Mouse (Mus musculus): ENCODE results near the gene Kcnk10. TPM values are rescaled to one million over a fixed set of nuclear protein-coding genes. Genes with fewer than 3 reads are reported as not detected.

The Kcnk10 gene
- total and polyA plus RNA-seq, 2 experiments from 2014 or later: 37.4 to 56.6 TPM

- H3K4me2 ChIP-seq (ENCODE audit: low read depth, low read length, poor library complexity, severe bottlenecking): no peak overlapping the region
- 66% methylated on average over 9 of the region's 9 CpGs for WGBS
- no peak for ATAC-seq (ENCODE audit: low FRiP score)
- H3K36me3 ChIP-seq (ENCODE audit: insufficient read depth, low read length): no peaks in the 10 kb centered on the region
- no peak for DNase-seq (ENCODE audit: low spot score)
- no peak overlapping the region for H3K9ac ChIP-seq (replicated peaks; ENCODE audit: low read length, poor library complexity, severe bottlenecking)
- no peak overlapping the region for H3K4me3 ChIP-seq (ENCODE audit: low read depth, low read length)
- H3K4me1 ChIP-seq (ENCODE audit: insufficient read depth, low read length): no peaks in the 10 kb centered on the region; the same call in 1 of the 2 replicates
- no peak overlapping the region for H3K27ac ChIP-seq (ENCODE audit: low read depth, low read length)
- H3K9me3 ChIP-seq (ENCODE audit: low read length): no peaks in the 10 kb centered on the region
- no peaks in the 10 kb centered on the region for H3K27me3 ChIP-seq (ENCODE audit: insufficient read depth, low read length)
- TF ChIP-seq CTCF (IDR thresholded peaks at IDR 0.05): no peak
Observed at GRCm38 (mm10) chr12:98535494-98535901, 42.6 kb downstream of the Kcnk10 start.

- H3K4me1 ChIP-seq (ENCODE audit: insufficient read depth, low read length): peaks cover 3% of the 10 kb centered on the region; the same call in 1 of the 2 replicates
- DNase-seq (ENCODE audit: low spot score) (no peak), ATAC-seq (ENCODE audit: low FRiP score) (no peak)
- no peak overlapping the region for H3K9ac ChIP-seq (replicated peaks; ENCODE audit: low read length, poor library complexity, severe bottlenecking)
- WGBS: 95% methylated on average over 8 of the region's 8 CpGs
- H3K9me3 ChIP-seq (ENCODE audit: low read length): no peaks in the 10 kb centered on the region
- no peaks in the 10 kb centered on the region for H3K36me3 ChIP-seq (ENCODE audit: insufficient read depth, low read length)
- H3K27me3 ChIP-seq (ENCODE audit: insufficient read depth, low read length): no peaks in the 10 kb centered on the region
- H3K4me3 ChIP-seq (ENCODE audit: low read depth, low read length): no peak overlapping the region
- H3K4me2 ChIP-seq (ENCODE audit: low read depth, low read length, poor library complexity, severe bottlenecking): no peak overlapping the region
- TF ChIP-seq CTCF (IDR thresholded peaks at IDR 0.05): no peak
- H3K27ac ChIP-seq (ENCODE audit: low read depth, low read length): no peak overlapping the region
Observed at GRCm38 (mm10) chr12:98528635-98529034, 49.5 kb downstream of the Kcnk10 start.

- no peak for ATAC-seq (ENCODE audit: low FRiP score)
- no peaks in the 10 kb centered on the region for H3K27me3 ChIP-seq (ENCODE audit: insufficient read depth, low read length)
- DNase-seq (ENCODE audit: low spot score): no peak
- no peaks in the 10 kb centered on the region for H3K36me3 ChIP-seq (ENCODE audit: insufficient read depth, low read length)
- no peak overlapping the region for H3K9ac ChIP-seq (replicated peaks; ENCODE audit: low read length, poor library complexity, severe bottlenecking)
- no peak for TF ChIP-seq CTCF (IDR thresholded peaks at IDR 0.05)
- no peak overlapping the region for H3K27ac ChIP-seq (ENCODE audit: low read depth, low read length)
- 88% methylated on average over 8 of the region's 8 CpGs for WGBS
- H3K4me2 ChIP-seq (ENCODE audit: low read depth, low read length, poor library complexity, severe bottlenecking): no peak overlapping the region
- no peak overlapping the region for H3K4me3 ChIP-seq (ENCODE audit: low read depth, low read length)
- no peaks in the 10 kb centered on the region for H3K9me3 ChIP-seq (ENCODE audit: low read length)
- H3K4me1 ChIP-seq (ENCODE audit: insufficient read depth, low read length): peaks cover 4% of the 10 kb centered on the region; the same call in 1 of the 2 replicates
Observed at GRCm38 (mm10) chr12:98525361-98525760, 52.7 kb downstream of the Kcnk10 start.

GRCm38 (mm10) chr12:98524331-98525311, 53.5 kb downstream of the Kcnk10 start:
- no peak; the same call in 1 of the 2 replicates for TF ChIP-seq CTCF (IDR thresholded peaks at IDR 0.05)
- Histone ChIP-seq H3K4me2 (ENCODE audit: low read depth, low read length, poor library complexity, severe bottlenecking) (no peak overlapping the region), H3K9ac (replicated peaks; ENCODE audit: low read length, poor library complexity, severe bottlenecking) (no peak overlapping the region), H3K9me3 (ENCODE audit: low read length) (no peaks in the 10 kb centered on the region), H3K4me1 (ENCODE audit: insufficient read depth, low read length) (peaks cover 4% of the 10 kb centered on the region; the same call in 1 of the 2 replicates), H3K27ac (ENCODE audit: low read depth, low read length) (no peak overlapping the region; the same call in none of the 2 replicates), H3K27me3 (ENCODE audit: insufficient read depth, low read length) (no peaks in the 10 kb centered on the region), H3K36me3 (ENCODE audit: insufficient read depth, low read length) (no peaks in the 10 kb centered on the region), H3K4me3 (ENCODE audit: low read depth, low read length) (no peak overlapping the region)
- no peak for ATAC-seq (ENCODE audit: low FRiP score)
- 59% methylated on average over 13 of the region's 13 CpGs for WGBS
- peak; percentile 26 for DNase-seq (ENCODE audit: low spot score)

- Histone ChIP-seq H3K27ac (ENCODE audit: low read depth, low read length) (no peak overlapping the region), H3K9me3 (ENCODE audit: low read length) (no peaks in the 10 kb centered on the region), H3K36me3 (ENCODE audit: insufficient read depth, low read length) (peaks cover 4% of the 10 kb centered on the region; the same call in 1 of the 2 replicates), H3K27me3 (ENCODE audit: insufficient read depth, low read length) (no peaks in the 10 kb centered on the region), H3K4me2 (ENCODE audit: low read depth, low read length, poor library complexity, severe bottlenecking) (no peak overlapping the region), H3K4me3 (ENCODE audit: low read depth, low read length) (no peak overlapping the region), H3K4me1 (ENCODE audit: insufficient read depth, low read length) (peaks cover 4% of the 10 kb centered on the region; the same call in 1 of the 2 replicates), H3K9ac (replicated peaks; ENCODE audit: low read length, poor library complexity, severe bottlenecking) (no peak overlapping the region)
- TF ChIP-seq CTCF (IDR thresholded peaks at IDR 0.05): no peak
- 88% methylated on average over 4 of the region's 4 CpGs for WGBS
- no peak for DNase-seq (ENCODE audit: low spot score)
- no peak for ATAC-seq (ENCODE audit: low FRiP score)
Observed at GRCm38 (mm10) chr12:98521311-98521710, 56.8 kb downstream of the Kcnk10 start.

- Histone ChIP-seq H3K9ac (replicated peaks; ENCODE audit: low read length, poor library complexity, severe bottlenecking) (no peak overlapping the region), H3K27ac (ENCODE audit: low read depth, low read length) (no peak overlapping the region), H3K9me3 (ENCODE audit: low read length) (no peaks in the 10 kb centered on the region), H3K4me3 (ENCODE audit: low read depth, low read length) (no peak overlapping the region), H3K27me3 (ENCODE audit: insufficient read depth, low read length) (no peaks in the 10 kb centered on the region), H3K4me2 (ENCODE audit: low read depth, low read length, poor library complexity, severe bottlenecking) (no peak overlapping the region), H3K36me3 (ENCODE audit: insufficient read depth, low read length) (peaks cover 4% of the 10 kb centered on the region; the same call in 1 of the 2 replicates), H3K4me1 (ENCODE audit: insufficient read depth, low read length) (peaks cover 4% of the 10 kb centered on the region; the same call in 1 of the 2 replicates)
- DNase-seq (ENCODE audit: low spot score): no peak
- no peak for ATAC-seq (ENCODE audit: low FRiP score)
- 39% methylated on average over 4 of the region's 4 CpGs for WGBS
- no peak for TF ChIP-seq CTCF (IDR thresholded peaks at IDR 0.05)
Observed at GRCm38 (mm10) chr12:98520568-98520931, 57.6 kb downstream of the Kcnk10 start.
